Mouse (Mus musculus) MEL-GATA-1-ER (cell line): Measurements from ENCODE around the gene Zbed4.
"Not testable (repeated sequence)": the region's sequence is repeated elsewhere in the genome, so short reads cannot be mapped to it uniquely, and the experiment has no call there.

ENCODE experiments used
- DNase-seq: peaks from one replicate; pipeline ENCODE4 v3.0.0-alpha.2; 2012; ENCODE audit warnings: low read depth; ENCODE audit errors: extremely low read depth

Gene Zbed4

DNA sequence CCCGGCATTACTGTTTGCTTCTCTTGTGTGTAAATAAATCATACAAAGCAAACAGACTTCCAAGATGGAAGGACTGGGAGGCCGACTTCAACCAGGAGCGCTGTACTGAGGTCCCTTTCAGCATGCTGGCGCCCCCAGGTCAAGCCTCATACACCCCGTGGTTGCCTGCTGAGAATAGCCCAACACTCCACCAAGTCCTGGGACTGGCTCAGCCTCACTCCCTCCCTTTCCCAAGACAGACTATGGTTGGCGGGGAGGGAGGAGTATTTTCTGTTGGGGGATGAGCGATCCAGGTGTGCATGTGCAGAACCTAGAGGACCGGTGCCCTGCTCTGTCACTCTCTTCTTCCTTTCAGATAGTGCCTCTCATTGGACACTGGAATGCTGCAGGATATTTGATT, 56.7 kb downstream of the Zbed4 start:
- DNase-seq, result no peak

DNA sequence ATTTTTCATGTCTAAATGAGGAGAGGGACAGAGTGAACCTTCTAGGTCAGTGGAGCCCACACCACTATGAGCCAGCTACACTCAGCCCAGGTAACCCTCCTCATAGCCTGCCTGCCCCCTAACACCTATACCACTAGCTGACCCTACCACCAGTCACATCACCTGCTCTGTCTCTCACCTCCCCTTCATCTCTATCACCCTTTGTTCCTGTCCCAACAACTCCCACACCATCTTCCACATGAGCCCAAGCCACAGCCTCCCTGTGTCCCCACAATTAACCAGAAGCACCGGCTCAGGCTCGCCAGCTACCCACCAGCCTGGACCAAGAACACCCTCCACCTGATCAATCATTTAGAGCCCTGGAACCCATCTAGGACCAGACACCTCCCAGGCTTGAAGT, 58.9 kb downstream of the Zbed4 start:
- no peak for DNase-seq

DNA sequence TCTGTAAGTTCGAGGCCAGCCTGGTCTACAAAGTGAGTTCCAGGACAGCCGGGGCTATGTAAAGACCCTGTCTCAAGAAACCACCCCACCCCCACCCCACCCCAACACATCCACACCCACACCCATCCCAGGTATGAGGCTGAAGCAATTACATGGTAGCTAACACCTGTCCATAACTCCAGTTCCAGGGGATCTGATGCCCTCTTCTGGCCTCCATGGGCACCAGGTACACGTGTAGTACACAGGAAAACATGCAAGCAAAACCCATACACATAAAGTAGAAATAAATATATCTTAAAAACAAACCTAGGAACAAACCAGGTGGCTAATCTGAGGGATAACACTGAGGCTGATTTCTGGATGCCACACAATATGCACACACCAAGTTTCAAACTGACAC, 61.8 kb downstream of the Zbed4 start:
- DNase-seq, result no peak

DNA sequence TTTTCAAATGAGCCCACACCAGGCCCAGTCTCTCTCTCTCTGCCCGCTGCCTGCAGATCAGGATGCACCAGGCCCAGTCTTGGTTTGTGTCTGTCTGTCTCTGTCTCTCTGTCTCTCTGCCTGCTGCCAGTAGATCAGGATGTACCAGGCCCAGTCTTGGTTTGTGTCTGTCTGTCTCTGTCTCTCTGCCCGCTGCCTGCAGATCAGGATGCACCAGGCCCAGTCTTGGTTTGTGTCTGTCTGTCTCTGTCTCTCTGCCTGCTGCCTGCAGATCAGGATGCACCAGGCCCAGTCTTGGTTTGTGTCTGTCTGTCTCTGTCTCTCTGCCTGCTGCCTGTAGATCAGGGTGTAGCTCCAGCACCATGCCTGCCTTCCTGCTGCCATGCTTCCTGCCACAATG, 62.4 kb downstream of the Zbed4 start:
- DNase-seq, result not testable (repeated sequence)

DNA sequence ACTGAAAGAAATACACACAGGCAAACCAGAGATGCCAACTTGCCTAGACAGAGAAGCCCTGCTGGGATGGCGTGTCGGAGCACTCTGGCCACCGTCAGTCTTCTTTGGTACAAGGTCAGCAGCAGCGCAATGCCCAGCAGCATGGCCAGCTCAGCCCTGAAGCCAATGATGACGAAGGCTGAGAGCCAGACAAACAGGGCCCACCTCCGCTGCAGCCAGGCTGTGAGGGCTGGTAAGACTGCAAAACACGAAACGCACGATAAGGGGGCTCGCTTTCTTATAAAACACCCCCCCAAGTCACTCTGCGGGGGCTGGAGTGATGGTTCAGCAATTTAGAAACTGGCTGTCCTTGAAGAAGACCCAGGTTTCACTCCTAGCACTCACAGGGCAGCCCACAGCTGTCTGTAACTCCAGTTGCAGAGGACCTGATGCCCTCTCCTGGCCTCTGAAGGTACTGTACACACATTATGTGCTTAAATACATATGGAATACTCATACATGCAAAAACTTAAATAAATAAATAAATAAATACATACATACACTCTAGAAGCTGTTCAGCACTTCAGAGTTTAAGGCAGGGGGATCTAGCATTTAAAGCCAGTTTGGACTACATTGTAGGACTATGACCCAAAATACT, 63.1 kb downstream of the Zbed4 start:
- peak; percentile 21 for DNase-seq

DNA sequence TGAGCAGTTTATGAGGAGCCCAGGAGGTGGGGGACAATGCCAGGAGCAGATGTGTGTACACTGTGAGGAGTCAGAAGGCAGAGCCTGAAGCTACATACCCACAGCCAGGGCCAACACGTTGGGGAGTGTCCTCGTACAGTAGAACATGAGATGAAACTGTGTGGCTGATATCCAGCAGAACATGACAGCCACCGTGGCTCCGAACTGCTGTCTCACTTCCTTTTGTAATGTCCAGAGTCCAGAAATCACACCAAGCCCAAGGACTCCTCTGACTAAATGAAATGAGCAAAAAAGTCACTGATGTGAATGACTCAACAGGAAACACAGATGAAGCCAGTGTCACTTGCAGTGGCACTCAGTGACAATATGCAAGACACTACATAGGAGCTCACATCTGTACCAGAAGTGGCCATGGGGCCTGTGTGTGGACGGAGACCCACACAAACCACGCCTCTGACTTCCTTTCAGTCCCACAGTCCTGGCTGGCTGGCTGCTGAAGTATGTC, 63.8 kb downstream of the Zbed4 start:
- DNase-seq, result no peak

DNA sequence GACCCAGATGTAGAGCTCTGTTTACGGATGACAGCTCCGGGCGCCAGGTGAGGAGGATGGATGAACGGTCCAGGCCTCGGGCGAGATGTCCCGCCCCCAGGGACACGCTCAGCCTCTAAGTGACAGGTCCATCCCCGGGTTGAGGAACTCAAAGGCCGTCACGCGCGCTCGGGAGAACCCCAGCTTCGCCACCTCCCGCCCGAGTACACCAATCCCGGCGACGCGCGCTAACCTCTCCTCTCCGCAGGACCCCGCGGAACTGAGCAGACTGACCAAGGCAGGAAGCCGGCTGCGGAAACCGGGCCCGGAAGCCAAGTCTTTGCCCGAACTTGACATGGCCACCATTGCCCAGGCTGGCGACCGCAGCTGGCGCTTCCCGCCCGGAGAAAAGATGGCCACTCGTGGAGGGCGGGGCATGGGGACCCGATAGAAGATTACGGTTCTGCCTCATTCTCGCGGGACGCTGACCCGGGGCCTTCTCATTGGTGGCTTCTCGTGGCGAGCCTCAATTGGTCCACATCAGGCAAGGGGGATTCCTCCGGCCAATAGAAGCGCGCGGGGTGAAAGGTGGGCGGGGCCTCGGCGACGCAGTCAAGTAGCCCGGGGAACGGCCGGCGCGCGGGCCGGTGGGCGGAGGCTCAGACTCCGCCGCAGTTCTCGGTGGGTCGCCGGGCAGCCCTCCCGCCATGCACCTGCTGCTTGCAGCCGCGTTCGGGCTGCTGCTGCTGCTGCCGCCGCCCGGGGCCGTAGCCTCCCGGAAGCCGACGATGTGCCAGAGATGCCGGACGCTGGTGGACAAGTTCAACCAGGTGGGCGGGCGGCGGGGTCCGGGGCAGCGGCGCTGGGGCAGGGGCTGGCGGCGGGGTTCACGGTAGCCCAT, 67.8 kb downstream of the Zbed4 start, which contains the start of the genes Alg12 and Creld2:
Gene Alg12 (minus strand): TSS at position 293 of the 880 bp plus-strand sequence.
Gene Creld2 (plus strand): TSS at position 621 of the 880 bp plus-strand sequence.
- peak; percentile 97 for DNase-seq

DNA sequence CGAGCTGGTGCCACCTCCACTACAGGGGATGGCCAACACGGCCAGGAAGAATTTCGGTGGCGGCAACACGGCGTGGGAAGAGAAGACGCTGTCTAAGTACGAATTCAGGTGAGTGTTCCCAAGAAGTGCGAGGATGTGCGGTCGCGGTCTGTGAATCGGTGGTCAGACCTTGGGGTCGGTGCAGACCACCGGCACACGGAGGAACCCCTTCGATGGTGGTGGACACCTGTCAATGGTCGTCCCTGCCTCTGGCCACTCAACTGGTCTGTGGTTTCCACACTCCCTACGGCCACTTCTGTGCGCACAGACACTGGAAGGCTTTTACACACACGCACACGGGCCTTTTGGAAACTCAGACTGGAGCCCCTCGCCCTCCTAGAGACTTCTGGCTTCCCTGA, 68.4 kb downstream of the Zbed4 start:
- DNase-seq, result no peak

DNA sequence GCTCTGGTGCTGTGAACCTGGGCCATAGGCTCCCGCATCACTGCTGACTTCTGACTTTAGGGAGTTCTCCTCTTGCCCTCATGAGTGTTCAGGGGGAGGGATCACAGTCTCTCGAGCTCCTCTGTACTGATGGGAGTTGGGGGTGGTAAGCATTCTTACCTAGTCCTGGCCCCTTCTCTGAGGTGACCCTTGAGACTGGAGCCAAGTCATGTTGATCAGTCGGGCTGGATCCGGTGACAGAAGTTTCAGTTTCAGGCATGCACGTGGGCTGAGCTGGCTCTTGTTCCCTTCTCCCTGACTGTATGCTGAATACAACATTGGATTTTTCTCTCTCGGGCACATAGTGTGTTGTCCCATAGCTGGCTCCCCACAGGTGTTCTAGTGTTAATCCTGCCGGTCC, 69.9 kb downstream of the Zbed4 start:
- no peak for DNase-seq

DNA sequence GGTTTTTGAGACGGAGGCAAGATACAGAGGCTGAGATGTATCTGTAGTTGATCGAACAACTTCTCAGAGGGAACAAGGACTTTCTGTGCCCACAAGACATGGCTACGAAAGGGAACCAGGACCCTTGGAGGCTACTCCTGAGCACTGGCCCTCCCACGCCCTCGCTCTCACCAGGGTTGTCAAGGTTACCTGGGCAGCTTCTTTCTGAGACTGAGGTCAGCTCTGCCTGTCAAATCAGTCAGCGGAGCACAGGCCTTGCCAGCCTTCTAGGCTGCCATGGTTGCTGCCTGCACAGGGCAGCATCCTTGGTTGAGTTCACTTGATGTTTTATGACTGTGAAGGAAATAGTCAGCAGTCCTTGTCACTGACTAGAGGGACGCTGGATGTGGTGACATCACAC, 71.1 kb downstream of the Zbed4 start:
- DNase-seq, result no peak

DNA sequence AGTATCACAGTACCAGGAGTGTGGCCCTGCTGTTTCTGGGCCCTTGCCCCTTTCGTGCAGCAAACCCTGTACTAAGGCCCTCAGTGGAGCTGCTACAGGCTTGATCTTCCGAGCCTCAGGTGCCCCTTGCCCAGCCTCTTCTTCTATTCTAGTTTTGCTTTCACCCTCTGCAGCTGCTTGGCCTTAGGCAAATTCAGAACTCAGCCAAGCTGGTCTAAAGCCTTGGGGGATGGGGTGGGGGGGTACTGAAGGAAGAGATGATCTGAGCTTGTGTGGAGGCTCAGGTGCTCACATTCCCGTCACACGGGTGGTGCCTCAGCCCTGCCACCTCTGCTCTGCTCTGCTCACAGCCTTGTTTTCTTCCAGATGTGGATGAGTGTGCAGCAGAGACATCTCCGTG, 71.9 kb downstream of the Zbed4 start:
- DNase-seq, result no peak

DNA sequence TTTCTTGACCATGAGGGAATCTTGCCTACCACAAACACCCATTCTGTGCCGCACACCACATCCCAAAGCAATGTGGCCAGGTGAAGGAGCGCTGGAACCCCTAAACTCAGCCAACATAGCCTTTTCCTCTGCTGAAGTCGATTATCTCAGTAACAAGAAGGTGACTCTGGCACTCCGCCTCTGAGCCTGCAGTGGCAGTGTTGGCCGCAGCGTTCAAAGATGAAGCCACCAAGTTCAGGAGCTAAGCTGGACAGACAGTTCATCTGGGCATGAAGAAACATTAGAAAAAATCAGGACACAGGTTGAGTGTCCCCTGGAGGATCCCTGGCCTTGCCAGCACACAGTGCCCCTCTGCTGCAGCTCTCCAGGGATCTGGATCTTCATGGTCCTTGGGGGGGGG, 76.0 kb downstream of the Zbed4 start:
- no peak for DNase-seq

DNA sequence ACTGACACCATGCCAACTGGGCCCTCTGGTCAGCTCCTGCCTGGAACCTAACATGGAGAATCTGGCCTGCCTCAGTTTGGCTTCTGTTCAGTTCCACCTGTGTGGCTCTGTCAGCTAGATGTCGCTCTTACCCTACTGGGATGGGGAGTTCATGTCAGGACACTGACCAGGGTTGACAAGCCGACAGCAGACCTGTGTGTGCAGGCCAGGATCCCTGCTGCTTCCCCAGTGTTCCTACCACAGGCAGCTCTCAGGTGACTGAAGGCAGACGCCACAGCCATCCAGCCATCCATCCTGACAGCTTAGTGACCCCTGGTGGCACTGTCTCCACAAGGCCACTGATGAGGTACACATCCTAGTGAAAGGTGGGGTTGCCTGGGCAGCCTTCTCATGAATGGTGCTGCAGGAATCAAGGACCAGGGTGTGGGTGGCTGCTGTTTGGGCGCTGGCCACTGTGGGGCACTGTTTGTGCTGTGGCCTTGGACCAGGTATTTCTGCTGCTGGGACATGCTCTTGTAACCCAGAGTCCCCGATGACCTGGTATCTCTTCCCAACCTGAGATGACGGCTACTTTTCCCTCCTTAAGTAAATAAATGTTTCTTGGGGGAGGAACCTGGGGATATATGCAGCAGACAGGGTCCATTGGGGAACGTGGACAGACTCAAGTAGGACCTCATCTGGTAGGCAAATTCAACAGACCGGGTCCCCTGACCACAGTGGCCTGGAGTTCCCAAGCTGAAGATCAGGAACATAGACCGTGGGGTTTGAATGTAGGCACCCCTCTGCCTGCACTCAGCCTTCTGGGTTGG, 76.7 kb downstream of the Zbed4 start:
- peak; percentile 39 for DNase-seq

DNA sequence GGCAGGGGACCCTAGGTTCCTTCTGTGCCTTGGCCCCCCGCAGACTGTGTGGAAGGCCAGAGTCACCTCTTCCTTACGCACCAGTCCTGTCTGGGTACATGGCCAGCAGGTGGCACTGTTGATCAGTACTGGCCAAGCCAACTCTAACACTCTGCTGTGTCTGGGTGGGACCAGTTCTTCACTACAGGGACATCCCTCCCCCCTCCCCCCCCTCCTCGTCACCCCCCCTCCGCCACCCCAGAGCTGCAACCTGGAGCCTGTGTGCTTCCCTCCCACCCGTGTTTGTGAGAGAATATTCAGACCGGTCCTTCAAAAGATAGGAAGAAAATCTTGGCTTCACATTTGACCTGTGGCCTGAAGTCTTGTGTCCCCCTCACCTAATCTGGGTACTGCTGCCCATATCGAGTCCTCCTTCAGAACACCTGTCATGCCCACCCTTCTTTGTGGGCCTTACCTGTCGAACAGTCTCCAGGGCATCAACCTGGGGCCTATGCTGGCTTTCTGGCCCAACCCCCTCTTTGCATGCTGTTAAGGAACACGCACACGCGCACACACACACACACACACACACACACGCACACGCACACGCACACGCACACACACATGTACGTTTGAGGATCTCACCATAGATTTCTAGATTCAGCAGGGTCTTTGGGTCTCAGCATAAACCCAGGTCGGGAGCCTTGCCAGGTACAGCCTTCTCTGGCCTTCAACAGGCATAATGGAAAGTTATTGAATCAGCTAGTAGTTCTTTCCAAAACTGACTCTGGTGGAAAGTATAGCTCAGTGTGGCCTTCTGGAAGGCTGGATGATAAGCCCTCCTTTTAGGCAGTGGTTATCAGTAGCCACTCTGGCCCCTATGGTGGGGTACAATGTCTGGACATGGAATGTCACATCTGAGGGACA, 77.6 kb downstream of the Zbed4 start:
- peak; percentile 54 for DNase-seq

DNA sequence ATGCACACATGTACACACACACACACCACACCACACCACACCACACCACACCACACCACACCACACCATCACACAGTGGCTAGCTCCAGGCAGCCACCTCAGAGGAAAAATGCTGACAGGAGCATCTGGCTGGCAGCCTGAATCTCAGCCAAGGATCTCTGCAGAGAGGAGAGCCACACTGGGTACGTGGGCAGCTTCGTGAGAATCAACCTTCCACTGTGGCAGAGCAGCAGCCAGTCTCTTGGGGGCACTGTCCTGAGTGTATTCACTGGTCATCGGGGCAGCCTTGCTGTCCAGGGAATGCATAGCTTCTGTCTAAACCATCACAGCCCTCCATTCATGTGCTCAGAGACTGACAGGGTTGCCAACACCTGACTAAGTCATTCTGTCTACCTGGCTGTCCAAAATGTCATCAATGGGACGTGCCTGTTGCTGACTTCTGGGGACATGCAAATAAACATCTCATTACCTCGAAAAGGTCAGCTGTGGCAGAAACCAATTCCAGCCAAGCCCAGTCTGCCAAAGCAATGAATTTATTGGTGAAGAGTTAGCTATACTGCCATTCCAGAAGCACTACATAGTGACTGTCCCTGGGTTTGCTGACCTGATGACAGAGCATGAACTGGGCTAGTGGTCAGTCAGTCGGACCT, 78.5 kb downstream of the Zbed4 start:
- no peak for DNase-seq

DNA sequence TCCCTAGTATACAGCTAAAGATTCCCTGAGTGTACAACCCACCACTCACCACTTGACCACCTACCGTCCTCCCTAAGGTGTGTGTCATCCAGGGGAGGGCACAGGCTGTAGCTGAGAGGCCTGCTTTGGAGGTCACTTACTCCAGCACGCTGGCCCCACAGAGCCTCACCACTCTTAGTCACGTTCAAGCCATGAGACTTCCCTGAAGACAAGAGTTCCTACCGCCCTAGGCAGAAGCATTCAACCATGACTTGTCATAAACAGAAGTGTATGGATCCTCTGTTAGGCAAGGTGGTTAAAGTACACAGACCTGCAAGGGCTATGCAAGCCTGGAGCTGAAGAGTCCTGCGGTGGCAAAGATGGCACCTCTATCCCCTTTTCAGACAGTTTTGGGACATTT, 79.2 kb downstream of the Zbed4 start:
- no peak for DNase-seq

DNA sequence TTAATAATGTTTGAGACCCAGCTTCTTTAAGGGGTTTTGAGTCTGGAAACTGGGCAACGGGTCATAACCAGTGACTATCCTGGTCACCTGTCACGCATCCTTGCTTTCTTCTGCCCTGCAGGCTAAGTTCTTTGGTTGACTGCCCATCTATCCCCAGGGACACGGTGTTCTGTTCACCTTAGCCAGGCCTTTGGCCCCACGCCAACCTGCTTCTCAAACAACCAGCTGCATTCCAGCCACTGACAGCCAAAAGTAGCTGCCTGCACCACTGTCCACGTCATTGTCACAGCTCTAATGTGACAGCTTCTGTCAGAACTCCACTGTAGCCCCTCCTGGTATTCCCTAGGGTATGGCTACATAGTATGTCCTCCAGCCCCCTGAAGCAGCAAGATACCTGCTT, 80.0 kb downstream of the Zbed4 start:
- DNase-seq, result no peak

DNA sequence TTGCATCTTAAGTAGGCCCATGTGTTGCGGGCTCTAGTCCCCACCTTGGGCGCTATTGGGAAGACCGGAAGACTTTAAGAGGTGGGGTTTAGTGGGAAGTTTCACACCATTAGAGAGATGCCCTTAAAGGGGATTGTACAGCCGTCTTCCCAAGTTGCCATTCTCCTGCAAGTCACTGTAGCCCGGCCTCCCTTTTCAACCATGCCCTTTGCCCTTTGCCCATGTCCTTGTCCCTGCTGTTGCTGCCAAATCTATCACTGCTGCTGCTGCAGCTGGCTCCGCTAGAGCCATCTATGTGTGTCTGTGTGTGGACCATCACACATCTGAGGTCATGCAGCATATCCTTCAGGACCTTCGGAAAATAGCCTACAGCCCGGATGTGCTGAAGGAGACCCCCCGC, 81.1 kb downstream of the Zbed4 start:
- DNase-seq, result no peak
